Mouse (Mus musculus): ENCODE results near the gene Fam234a. TPM values are rescaled to one million over a fixed set of nuclear protein-coding genes. Genes with fewer than 3 reads are reported as not detected.
A peak's percentile ranks its signal among the peaks of the same experiment; 100 is the strongest.
"Not testable (repeated sequence)": the region's sequence is repeated elsewhere in the genome, so short reads cannot be mapped to it uniquely, and the experiment has no call there.

Fam234a gene
- total and polyA plus RNA-seq, 3 experiments: 3.6 to 13.3 (median 8.3) TPM

GRCm38 (mm10) chr17:26192481-26193190 is 51.4 kb downstream of the Fam234a start:
- no peaks in the 10 kb centered on the region for H3K27me3 ChIP-seq (replicated peaks)
- TF ChIP-seq RAD21 (IDR thresholded peaks at IDR 0.05; ENCODE audit: low read depth, low read length) (no peak), EP300 (IDR thresholded peaks at IDR 0.05; ENCODE audit: low read length) (no peak), POLR2AphosphoS2 (IDR thresholded peaks at IDR 0.05; ENCODE audit: low read depth, low read length) (no peak), JUND (conservative IDR thresholded peaks at IDR 0.05; ENCODE audit: low read depth, low read length) (no peak), MAX (IDR thresholded peaks at IDR 0.05; ENCODE audit: low read length) (no peak), BHLHE40 (IDR thresholded peaks at IDR 0.05; ENCODE audit: low read depth, low read length) (no peak), UBTF (IDR thresholded peaks at IDR 0.05; ENCODE audit: low read depth, low read length) (no peak), RCOR1 (conservative IDR thresholded peaks at IDR 0.05; ENCODE audit: low read depth, low read length) (no peak), USF1 (IDR thresholded peaks at IDR 0.05; ENCODE audit: low read depth, low read length) (no peak)
- no peak for DNase-seq (ENCODE audit: extremely low read depth)
- no peaks in the 10 kb centered on the region for H3K9me3 ChIP-seq (replicated peaks; ENCODE audit: low read length)
- no peak overlapping the region for H3K4me3 ChIP-seq (replicated peaks in 1 of 3; ENCODE audit: low read depth in 2 of 3, low read length in 2 of 3, poor library complexity in 1 of 3)
- no peak overlapping the region for H3K4me2 ChIP-seq (ENCODE audit: insufficient read depth, low read depth, poor library complexity, severe bottlenecking)
- no peak overlapping the region for H3K9ac ChIP-seq (ENCODE audit: insufficient read depth, low read depth)
- no peaks in the 10 kb centered on the region for H3K4me1 ChIP-seq (ENCODE audit: control insufficient read depth in 1 of 2, insufficient read depth in 2 of 2)
- in situ Hi-C loops (cut with MboI; ENCODE audit: low pct_ligation_motif_present, low pct_unique_long_range_greater_than_20kb, low sequenced_read_pairs) (loop anchor here (5.0 kb wide), 1 partner anchor 50 kb away; the partner anchor contains the start of gene Fam234a), dilution Hi-C loops (cut with MboI; ENCODE audit: extremely low pct_ligation_motif_present, extremely low pct_unique_long_range_greater_than_20kb, low sequenced_read_pairs) (no loop called here)
- H3K27ac ChIP-seq (ENCODE audit: insufficient read depth, low read depth): no peak overlapping the region
- H3K36me3 ChIP-seq (replicated peaks in 1 of 2; ENCODE audit: control insufficient read depth in 1 of 2, insufficient read depth in 1 of 2, low read length in 1 of 2): peaks cover 84 to 94% of the 10 kb centered on the region in 2 experiments
- no peaks in the 10 kb centered on the region for H3K79me2 ChIP-seq (replicated peaks; ENCODE audit: control insufficient read depth, extremely low read depth, insufficient read depth, poor library complexity, severe bottlenecking)

DNA sequence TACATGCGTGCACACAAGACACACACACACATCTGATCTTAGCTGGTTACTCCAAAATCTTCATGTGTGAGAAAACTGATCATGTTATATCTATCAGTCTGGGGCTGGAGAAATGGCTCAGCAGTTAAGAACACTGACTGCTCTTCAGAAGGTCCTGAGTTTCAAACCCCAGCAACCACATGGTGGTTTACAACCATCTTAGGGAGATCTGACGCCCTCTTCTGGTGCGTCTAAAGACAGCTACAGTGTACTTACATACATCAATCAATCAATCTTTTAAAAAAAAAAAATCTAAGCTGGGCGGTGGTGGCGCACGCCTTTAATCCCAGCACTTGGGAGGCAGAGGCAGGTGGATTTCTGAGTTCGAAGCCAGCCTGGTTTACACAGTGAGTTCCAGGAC is 52.6 kb downstream of the Fam234a start:
- H3K9ac ChIP-seq (ENCODE audit: insufficient read depth, low read depth); H3K4me1 ChIP-seq (ENCODE audit: control insufficient read depth in 1 of 2, insufficient read depth in 2 of 2); H3K27me3 ChIP-seq (replicated peaks); H3K79me2 ChIP-seq (replicated peaks; ENCODE audit: control insufficient read depth, extremely low read depth, insufficient read depth, poor library complexity, severe bottlenecking); H3K27ac ChIP-seq (ENCODE audit: insufficient read depth, low read depth); H3K4me2 ChIP-seq (ENCODE audit: insufficient read depth, low read depth, poor library complexity, severe bottlenecking); H3K9me3 ChIP-seq (replicated peaks; ENCODE audit: low read length); DNase-seq (ENCODE audit: extremely low read depth); H3K4me3 ChIP-seq (replicated peaks in 1 of 3; ENCODE audit: low read depth in 2 of 3, low read length in 2 of 3, poor library complexity in 1 of 3); dilution Hi-C loops (cut with MboI; ENCODE audit: extremely low pct_ligation_motif_present, extremely low pct_unique_long_range_greater_than_20kb, low sequenced_read_pairs): not testable (repeated sequence)
- TF ChIP-seq CTCF (conservative IDR thresholded peaks at IDR 0.05 in 1 of 2, IDR thresholded peaks at IDR 0.05 in 1 of 2; ENCODE audit: low read depth in 2 of 2, low read length in 2 of 2): peak in 1 of 2 experiments; percentile 24; a peak in 1 of 4 replicates
- 0 out of 2 replicates have a peak, but pooled peaks have one; percentile 18 for TF ChIP-seq MYC (IDR thresholded peaks at IDR 0.05; ENCODE audit: low read depth, low read length)
- in situ Hi-C loops (cut with MboI; ENCODE audit: low pct_ligation_motif_present, low pct_unique_long_range_greater_than_20kb, low sequenced_read_pairs): loop anchor here (5.0 kb wide), 1 partner anchor 51 kb away; the partner anchor contains the start of gene Fam234a
- peaks cover 77 to 94% of the 10 kb centered on the region in 2 experiments for H3K36me3 ChIP-seq (replicated peaks in 1 of 2; ENCODE audit: control insufficient read depth in 1 of 2, insufficient read depth in 1 of 2, low read length in 1 of 2)

- Histone ChIP-seq H3K79me2 (replicated peaks; ENCODE audit: control insufficient read depth, extremely low read depth, insufficient read depth, poor library complexity, severe bottlenecking) (no peaks in the 10 kb centered on the region), H3K36me3 (replicated peaks in 1 of 2; ENCODE audit: control insufficient read depth in 1 of 2, insufficient read depth in 1 of 2, low read length in 1 of 2) (peaks cover 71 to 93% of the 10 kb centered on the region in 2 experiments), H3K4me1 (ENCODE audit: control insufficient read depth in 1 of 2, insufficient read depth in 2 of 2) (no peaks in the 10 kb centered on the region), H3K4me2 (ENCODE audit: insufficient read depth, low read depth, poor library complexity, severe bottlenecking) (no peak overlapping the region), H3K9me3 (replicated peaks; ENCODE audit: low read length) (no peaks in the 10 kb centered on the region), H3K9ac (ENCODE audit: insufficient read depth, low read depth) (no peak overlapping the region), H3K27ac (ENCODE audit: insufficient read depth, low read depth) (no peak overlapping the region), H3K27me3 (replicated peaks) (no peaks in the 10 kb centered on the region), H3K4me3 (replicated peaks in 1 of 3; ENCODE audit: low read depth in 2 of 3, low read length in 2 of 3, poor library complexity in 1 of 3) (no peak overlapping the region)
- DNase-seq (ENCODE audit: extremely low read depth): no peak
- TF ChIP-seq TCF12 (IDR thresholded peaks at IDR 0.05; ENCODE audit: low read depth, low read length) (no peak), USF1 (IDR thresholded peaks at IDR 0.05; ENCODE audit: low read depth, low read length) (no peak), POLR2A (IDR thresholded peaks at IDR 0.05; ENCODE audit: low read depth, low read length) (no peak), MXI1 (IDR thresholded peaks at IDR 0.05; ENCODE audit: low read depth, low read length) (no peak), CHD1 (IDR thresholded peaks at IDR 0.05; ENCODE audit: low read depth, low read length) (no peak), ZC3H11A (IDR thresholded peaks at IDR 0.05; ENCODE audit: low read depth, low read length) (no peak), ZNF384 (IDR thresholded peaks at IDR 0.05; ENCODE audit: low read depth, low read length) (no peak), UBTF (IDR thresholded peaks at IDR 0.05; ENCODE audit: low read depth, low read length) (no peak), MAZ (IDR thresholded peaks at IDR 0.05; ENCODE audit: low read depth, low read length) (no peak), RAD21 (IDR thresholded peaks at IDR 0.05; ENCODE audit: low read depth, low read length) (no peak), NELFE (IDR thresholded peaks at IDR 0.05; ENCODE audit: low read depth, low read length) (no peak), EP300 (IDR thresholded peaks at IDR 0.05; ENCODE audit: low read length) (no peak), GABPA (IDR thresholded peaks at IDR 0.05; ENCODE audit: insufficient replicate concordance, low read depth, low read length) (no peak), ZKSCAN1 (IDR thresholded peaks at IDR 0.05; ENCODE audit: borderline replicate concordance, low read depth, low read length) (no peak)
- dilution Hi-C loops (cut with MboI; ENCODE audit: extremely low pct_ligation_motif_present, extremely low pct_unique_long_range_greater_than_20kb, low sequenced_read_pairs): no loop called here
- in situ Hi-C loops (cut with MboI; ENCODE audit: low pct_ligation_motif_present, low pct_unique_long_range_greater_than_20kb, low sequenced_read_pairs): no loop called here
Measured at GRCm38 (mm10) chr17:26188091-26188805, 55.8 kb downstream of the Fam234a start.

Measured in CH12.LX (cell line).